Mouse (Mus musculus) Patski (cell line): ENCODE data around the gene Ksr1. TPM values are rescaled to one million over a fixed set of nuclear protein-coding genes. Genes with fewer than 3 reads are reported as not detected.
"Not testable (repeated sequence)": the region's sequence is repeated elsewhere in the genome, so short reads cannot be mapped to it uniquely, and the experiment has no call there.

Experiments
- ATAC-seq: fragments of 100-300 bp; one replicate; pipeline ENCODE4 v1.8.0; 2021
- CTCF ChIA-PET: fragments of 350-600 bp; sonication (Branson Sonifier 250); formaldehyde crosslinking; loops from one replicate; lab custom pipeline; 2022; ENCODE audit warnings: inconsistent platforms; lab: Charles Lee
- POLR2A ChIA-PET: fragments of 350-600 bp; sonication (Branson Sonifier 250); formaldehyde crosslinking; loops from one replicate; lab custom pipeline; 2022; ENCODE audit warnings: antibody characterized with exemption, inconsistent platforms; lab: Charles Lee
- DNase-seq: peaks from one replicate; pipeline ENCODE4 v3.0.0-alpha.2; 2011; ENCODE audit warnings: low read depth, low spot score
- H3K27me3 ChIP-seq: fragments of 371-371 bp; one replicate; pipeline ENCODE4 v1.5.1; 2021
- CTCF ChIP-seq: fragments of 100-300 bp; IDR thresholded peaks from one replicate; pipeline ENCODE4 v1.5.1; 2021
- in situ Hi-C: fragments of 300-500 bp; cut with MboI; formaldehyde crosslinking; loops from 3 replicates; pipeline ENCODE4 v1.11.1; 2018; ENCODE audit warnings: low pct_unique_long_range_greater_than_20kb, mixed read lengths
- polyA plus RNA-seq: library from polyadenylated mRNA; unstranded; gene quantifications from one replicate; pipeline ENCODE4 v1.2.3, GENCODE M21; 2021

The Ksr1 gene
- polyA plus RNA-seq, 1 experiment from 2014 or later: 10.0 TPM

DNA sequence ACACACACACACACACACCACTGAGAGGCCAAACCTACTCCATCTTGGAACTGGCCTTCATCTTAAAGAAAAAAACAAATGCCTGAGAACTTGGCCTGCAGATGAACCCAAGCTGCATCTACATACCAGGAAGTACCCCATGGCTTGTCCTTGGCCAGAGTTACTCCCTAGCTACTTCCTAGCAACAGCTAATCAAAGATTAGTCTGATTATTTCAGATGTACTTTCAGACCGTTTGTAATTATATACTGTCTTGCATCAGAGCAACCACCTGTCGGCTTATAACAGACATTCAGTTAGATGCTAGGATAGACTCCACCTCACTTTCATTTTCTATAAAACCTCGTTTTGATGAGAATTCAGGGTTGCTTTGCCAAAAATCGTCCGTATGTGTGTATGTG, 139.8 kb downstream of the Ksr1 start:
- DNase-seq: no peak
- POLR2A ChIA-PET: no interaction called here
- in situ Hi-C loops: no loop called here
- no peak for TF ChIP-seq CTCF
- no peak for ATAC-seq
- CTCF ChIA-PET: interaction anchor here (1.1 kb wide), 1 partner anchor 10 kb away, joined by 3 read pairs; no protein-coding TSS in a partner anchor
- H3K27me3 ChIP-seq: no peaks in the 10 kb centered on the region

DNA sequence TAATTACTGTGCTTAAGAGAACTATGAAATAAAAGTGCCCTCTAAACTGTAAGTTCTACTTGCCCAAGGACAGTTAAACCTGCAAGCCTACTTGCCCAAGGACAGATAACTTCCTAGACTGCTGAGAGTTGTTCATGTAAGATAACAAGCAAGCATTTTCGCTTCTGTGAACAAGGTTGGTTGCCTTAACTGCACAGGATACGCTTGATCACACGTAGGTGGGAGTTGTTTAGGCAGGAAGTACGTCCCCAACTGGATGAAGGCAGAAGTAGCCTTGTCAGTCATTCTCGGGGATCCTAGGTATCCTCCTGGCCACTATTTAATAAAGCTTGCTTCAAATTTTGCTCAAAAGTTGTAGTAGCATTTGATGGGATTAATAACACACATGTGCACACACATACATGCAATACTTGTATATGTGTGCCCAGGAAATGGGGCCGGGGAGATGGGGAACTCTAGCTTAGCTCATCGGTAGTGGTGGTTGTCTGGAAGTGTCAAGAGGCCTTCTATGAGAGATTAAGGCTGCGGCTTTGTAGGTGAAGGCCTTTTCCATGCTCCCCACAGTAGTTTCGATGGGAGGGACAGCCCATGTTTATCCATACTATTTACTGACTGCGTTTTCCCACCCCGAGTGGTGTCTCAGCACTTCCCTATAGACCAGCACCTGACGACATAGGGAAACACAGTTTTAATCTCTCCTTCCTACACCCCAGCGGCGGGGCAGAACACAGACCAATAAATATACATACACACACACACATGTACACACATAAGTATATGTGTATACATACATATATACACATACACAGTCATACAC, 140.4 kb downstream of the Ksr1 start:
- in situ Hi-C loops: no loop called here
- DNase-seq: no peak
- CTCF ChIA-PET: interaction anchor here (1.1 to 1.5 kb wide), 2 partner anchors 9 to 42 kb away, joined by 3 to 4 read pairs; no protein-coding TSS in a partner anchor
- no peaks in the 10 kb centered on the region for H3K27me3 ChIP-seq
- POLR2A ChIA-PET: no interaction called here
- ATAC-seq: no peak
- no peak for TF ChIP-seq CTCF

DNA sequence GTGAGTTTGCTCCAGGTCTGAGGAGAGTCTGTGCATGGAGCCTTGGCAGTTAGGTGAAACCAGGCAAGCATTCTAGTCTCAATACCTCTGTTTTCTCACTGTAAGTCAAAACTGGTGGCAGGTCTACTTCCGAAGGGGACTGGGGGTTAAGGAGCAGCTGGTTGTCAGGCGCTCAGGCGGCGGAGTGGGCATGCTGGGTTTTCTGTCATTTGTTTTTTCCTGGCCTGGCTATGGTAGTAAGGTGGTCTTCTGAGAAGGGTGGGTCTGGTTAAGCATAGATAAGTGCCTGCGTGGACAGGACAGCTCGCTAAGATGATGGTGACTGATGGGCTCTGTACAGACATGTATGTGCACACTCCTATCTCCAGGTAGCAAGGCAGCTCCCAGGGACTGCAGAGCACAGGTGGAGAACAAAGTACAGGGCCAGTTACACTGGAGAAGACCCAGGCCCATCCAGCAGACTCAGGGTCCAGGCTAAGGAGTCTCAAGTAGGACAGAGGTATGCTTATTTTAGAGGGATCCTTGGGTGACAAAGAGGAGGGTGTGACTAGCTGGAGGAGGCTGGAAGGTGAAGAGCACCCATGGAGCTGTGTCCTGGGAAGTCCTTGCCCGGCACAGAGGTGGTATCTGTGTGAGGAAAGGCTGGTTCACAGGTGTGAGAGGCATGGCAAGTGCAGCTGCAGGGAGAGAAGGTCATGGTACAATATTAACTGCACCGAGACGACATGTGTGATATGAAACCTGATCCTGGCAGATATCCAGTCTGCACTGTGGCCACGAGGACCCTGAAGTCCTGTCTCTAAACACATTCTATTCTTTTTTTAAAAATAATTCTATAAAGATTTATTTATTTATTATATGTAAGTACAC, 142.2 kb downstream of the Ksr1 start:
- no peak for TF ChIP-seq CTCF
- H3K27me3 ChIP-seq: no peaks in the 10 kb centered on the region
- POLR2A ChIA-PET: no interaction called here
- in situ Hi-C loops: no loop called here
- CTCF ChIA-PET: interaction anchor here (1.0 to 2.3 kb wide), 3 partner anchors 14 to 17 kb away, joined by 3 to 11 read pairs (median 3); no protein-coding TSS in a partner anchor
- DNase-seq (no peak), ATAC-seq (no peak)

DNA sequence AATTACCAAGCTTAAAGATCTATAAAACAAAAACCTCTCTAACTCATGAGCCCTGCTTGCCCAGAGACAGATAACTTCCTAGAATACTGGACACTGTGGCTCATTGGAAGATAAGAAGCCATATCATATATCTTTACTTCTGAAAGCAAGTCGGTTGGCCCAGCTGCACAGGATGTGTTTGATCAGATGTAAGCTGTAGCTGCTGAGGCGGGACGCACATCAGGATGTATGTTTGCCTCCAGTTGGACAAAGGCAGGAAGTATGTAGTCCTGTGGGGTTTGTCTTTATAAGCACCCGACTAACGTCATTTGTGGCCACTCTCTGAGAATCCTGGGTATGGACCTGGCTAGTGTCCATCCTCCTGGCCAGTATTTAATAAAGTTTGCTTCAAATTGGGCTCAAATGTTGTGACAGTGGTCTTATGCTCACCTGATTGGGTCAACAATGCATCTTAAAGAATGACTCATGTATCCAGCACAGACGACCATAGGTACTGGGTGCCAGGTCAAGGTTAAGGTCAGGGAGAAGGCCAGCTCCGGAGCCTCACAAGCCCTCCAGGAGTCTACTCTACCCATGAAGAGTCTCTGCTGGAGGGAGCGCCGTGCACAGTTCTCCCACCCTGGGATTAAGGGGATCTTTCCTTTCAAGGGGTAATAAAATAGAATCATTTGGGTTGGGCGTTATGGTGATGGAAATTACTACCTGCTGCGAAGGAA, 143.0 kb downstream of the Ksr1 start:
- H3K27me3 ChIP-seq: no peaks in the 10 kb centered on the region
- ChIA-PET CTCF (interaction anchor here (1.6 to 2.3 kb wide), 2 partner anchors 13 to 16 kb away, joined by 3 to 11 read pairs; no protein-coding TSS in a partner anchor), POLR2A (interaction anchor here (0.5 kb wide), 1 partner anchor 415 kb away, joined by 3 read pairs; no protein-coding TSS in a partner anchor)
- in situ Hi-C loops: no loop called here
- TF ChIP-seq CTCF: no peak
- ATAC-seq (no peak), DNase-seq (no peak)

DNA sequence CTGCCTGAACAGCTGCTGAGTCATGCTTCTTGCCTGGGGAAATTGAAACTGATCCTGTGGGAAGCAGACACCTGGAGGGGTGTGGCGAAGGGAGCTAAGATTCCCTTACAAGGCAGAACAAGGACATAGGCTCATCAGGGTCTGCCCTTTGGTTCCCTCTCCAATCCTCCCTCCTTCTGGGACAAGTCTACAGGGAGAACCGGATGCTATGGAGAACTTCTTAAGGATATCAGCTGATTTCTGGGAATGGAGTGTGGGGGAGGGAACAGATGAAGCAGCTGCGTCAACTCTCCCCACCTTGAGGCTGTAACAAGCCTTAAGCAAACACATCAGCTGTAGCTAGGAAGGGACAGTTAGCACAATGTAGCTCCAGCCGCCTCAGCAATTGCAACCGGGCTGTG, 143.7 kb downstream of the Ksr1 start:
- no peak for TF ChIP-seq CTCF
- ChIA-PET CTCF (interaction anchor here (1.6 to 2.3 kb wide), 2 partner anchors 13 to 17 kb away, joined by 3 to 11 read pairs; no protein-coding TSS in a partner anchor), POLR2A (interaction anchor here (0.5 kb wide), 1 partner anchor 414 kb away, joined by 3 read pairs; no protein-coding TSS in a partner anchor)
- DNase-seq (peak; percentile 28), ATAC-seq (peak; percentile 39)
- in situ Hi-C loops: no loop called here
- H3K27me3 ChIP-seq: no peaks in the 10 kb centered on the region

DNA sequence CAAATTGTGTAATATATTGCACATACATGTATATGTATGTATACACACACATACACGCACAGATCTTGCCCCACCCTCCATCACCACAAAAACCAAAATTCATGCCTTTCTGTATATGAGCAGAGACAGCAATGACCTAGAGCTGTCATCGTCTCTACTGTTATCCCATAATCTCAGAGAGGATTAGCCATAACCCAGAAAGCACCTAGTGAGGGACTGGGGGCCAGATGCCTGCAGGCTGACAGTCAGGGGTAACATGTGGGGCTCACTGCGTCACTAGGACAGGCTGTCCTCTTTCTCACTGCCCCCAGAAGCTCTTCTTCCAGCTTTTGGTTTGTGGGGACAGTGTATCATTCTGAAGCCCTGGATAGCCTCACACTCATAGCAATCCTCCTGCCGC, 144.3 kb downstream of the Ksr1 start:
- in situ Hi-C loops: no loop called here
- CTCF ChIA-PET: interaction anchor here (2.3 kb wide), 1 partner anchor 17 kb away, joined by 11 read pairs; no protein-coding TSS in a partner anchor
- POLR2A ChIA-PET: no interaction called here
- ATAC-seq (no peak), DNase-seq (no peak)
- H3K27me3 ChIP-seq: no peaks in the 10 kb centered on the region
- TF ChIP-seq CTCF: no peak

DNA sequence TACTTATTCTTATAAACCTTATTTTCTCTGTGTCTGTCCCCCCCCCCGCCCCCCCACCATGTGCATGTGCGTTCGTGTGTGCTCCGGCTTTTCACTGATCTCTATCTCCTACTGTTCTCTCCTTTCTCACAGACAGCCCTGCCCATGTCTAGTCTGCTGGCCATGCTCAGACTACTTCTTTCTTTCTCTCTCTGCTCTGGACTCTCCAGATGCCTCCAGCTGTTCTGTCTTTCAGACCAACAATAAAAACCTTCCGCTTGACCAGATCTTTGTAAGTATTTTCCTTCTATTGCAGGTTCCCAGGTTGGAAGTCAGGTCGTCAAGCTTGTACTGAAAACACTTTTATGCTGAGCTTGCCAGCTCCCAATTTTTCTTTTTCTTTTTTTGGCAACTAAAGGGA, 147.1 kb downstream of the Ksr1 start:
- in situ Hi-C loops: no loop called here
- ATAC-seq: no peak
- ChIA-PET POLR2A (no interaction called here), CTCF (no interaction called here)
- no peak for TF ChIP-seq CTCF
- no peaks in the 10 kb centered on the region for H3K27me3 ChIP-seq
- no peak for DNase-seq

DNA sequence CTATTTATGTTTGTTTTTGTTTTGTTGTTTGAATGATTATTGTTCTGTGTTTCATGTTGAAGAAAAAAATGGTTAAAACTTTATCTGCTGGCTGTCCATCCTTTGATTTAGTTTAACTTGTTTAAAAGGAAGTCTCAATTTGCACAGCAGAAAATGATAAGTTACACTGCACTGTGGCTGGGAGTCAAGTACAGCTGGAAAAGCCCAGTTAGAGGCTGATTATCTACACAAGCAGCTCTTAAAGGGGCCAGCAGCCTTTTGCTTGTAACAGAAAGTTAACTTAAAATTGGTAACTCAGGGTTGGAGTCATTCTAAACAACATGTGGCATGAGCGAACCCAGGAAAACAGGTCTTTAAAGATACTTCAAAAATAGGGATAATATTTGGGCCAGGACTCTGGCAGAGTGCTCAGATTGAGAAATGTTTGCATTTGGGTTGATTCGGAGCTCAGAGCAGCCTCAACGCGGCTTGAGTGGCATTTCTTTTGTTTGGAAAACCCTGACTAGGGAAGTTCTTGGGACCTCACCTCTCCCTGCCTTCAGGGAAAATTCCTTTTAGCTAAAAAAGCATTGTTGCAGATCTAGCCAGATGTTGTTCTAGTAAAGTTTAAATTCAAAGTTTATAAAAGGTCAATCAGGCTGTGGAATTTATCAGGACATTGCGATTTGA, 155.2 kb downstream of the Ksr1 start:
- CTCF ChIA-PET: interaction anchor here (1.7 kb wide), 1 partner anchor 13 kb away, joined by 3 read pairs; no protein-coding TSS in a partner anchor
- POLR2A ChIA-PET, DNase-seq, H3K27me3 ChIP-seq, in situ Hi-C loops, ATAC-seq: not testable (repeated sequence)

DNA sequence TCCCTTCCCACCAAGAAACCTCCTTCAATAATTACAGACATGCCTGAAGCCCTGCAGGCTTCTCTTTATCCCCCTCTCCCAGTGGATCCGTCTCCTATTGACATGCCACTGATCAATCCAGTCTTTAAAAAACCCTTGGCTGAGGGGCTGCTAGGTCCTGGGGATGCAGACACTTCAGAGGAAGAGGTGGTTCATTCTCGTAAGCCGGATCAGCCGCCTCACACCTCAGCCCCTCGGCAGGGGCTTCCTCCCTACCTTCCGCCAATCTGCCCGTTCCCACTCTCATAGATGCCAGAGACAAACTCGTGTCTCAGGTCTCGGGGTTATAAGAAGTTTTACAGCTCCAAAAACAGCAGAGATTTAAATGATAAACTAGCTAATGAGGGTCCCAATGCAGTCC, 156.1 kb downstream of the Ksr1 start:
- no peaks in the 10 kb centered on the region for H3K27me3 ChIP-seq
- TF ChIP-seq CTCF: no peak
- DNase-seq (no peak), ATAC-seq (no peak)
- CTCF ChIA-PET: interaction anchor here (1.1 to 1.7 kb wide), 2 partner anchors 12 to 13 kb away, joined by 3 read pairs; no protein-coding TSS in a partner anchor
- in situ Hi-C loops: no loop called here
- POLR2A ChIA-PET: interaction anchor here (1.2 kb wide), 1 partner anchor 31 kb away, joined by 3 read pairs; no protein-coding TSS in a partner anchor

DNA sequence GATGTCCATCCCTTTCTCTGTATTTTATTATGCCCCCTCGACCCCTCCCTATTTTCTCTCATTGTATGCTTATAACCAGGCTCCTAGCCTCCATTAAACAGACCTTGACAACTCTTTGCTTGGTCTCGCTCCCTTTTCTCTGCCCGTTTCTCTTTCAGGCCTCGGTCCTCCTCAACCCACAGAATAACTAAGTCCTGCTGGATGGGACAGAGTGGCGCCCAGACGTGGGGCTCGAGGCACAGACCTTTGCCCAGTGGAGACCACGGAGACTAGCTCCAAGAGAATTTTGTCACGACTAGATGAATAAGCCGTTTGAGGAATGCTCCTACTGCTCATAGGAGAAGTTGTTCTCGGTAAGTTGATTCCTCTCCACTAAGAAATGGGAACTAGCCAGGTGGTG, 157.0 kb downstream of the Ksr1 start:
- POLR2A ChIA-PET: interaction anchor here (1.2 kb wide), 1 partner anchor 30 kb away, joined by 3 read pairs; no protein-coding TSS in a partner anchor
- in situ Hi-C loops, H3K27me3 ChIP-seq, DNase-seq, ATAC-seq: not testable (repeated sequence)
- CTCF ChIA-PET: interaction anchor here (0.9 to 1.1 kb wide), 2 partner anchors 11 to 14 kb away, joined by 3 read pairs; no protein-coding TSS in a partner anchor
